Mouse (Mus musculus): ENCODE results near the gene Ube2cbp.

Ube2cbp gene

DNA sequence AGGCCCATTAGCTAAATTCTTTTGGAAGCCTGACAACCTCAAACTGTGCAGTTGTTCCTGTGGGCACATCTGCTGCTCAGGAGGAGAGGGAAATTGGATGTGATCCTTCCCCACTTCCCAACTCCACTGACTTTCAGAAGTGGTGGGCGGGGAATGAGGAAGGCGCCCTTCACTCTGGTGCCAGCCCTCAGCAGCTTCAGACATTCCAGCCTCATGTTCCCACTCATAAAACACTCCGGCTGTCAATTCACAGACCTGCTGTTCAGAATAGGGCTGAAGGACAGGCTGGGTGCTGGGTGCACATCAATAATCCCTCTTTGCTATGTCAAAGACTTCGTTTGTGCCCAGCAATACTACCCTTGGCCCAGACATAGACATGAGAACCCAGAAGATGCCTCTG lies 136.5 kb downstream of the Ube2cbp start:
- DNase-seq (ENCODE audit: extremely low read depth, insufficient read length, low spot score) = no peak

DNA sequence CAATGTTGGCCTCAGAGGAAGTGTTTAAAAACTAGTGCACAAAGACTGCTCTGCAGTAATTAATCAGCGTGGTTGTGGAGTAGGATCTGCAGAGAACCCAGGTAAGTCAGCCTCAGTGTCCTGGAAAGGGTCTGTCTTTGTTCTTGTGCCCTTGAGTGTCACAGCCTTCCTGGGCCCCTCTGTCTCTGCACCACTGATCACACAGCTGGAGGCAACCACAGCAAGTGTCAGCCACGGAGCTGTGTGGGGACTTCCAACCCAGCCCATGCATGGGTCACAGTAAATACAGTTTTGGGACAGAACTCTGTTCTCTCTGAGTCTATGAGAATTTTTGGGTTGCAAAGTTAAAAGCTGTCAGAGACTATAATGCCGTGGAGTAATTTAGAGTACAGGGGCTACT lies 137.4 kb downstream of the Ube2cbp start:
- DNase-seq (ENCODE audit: extremely low read depth, insufficient read length, low spot score) = no peak

DNA sequence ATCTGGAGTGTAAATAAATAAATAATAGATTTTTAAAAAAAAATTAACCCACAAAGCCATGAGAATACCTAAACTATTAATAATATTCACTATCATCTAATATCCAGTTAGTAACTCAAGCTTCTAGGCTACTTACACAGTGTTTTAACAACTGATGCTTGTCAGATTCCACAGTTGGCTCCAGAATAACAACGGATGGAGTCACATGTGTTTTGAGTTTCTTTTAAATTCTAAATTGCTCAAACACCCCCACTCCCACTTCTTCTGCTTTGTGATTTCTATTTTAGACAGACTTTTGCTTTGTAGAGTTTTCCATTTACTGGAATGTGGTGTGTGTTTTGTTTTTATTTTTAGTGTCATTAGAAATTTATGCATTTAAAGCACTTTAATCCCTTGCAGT lies 140.0 kb downstream of the Ube2cbp start:
- DNase-seq (ENCODE audit: extremely low read depth, insufficient read length, low spot score) = no peak

DNA sequence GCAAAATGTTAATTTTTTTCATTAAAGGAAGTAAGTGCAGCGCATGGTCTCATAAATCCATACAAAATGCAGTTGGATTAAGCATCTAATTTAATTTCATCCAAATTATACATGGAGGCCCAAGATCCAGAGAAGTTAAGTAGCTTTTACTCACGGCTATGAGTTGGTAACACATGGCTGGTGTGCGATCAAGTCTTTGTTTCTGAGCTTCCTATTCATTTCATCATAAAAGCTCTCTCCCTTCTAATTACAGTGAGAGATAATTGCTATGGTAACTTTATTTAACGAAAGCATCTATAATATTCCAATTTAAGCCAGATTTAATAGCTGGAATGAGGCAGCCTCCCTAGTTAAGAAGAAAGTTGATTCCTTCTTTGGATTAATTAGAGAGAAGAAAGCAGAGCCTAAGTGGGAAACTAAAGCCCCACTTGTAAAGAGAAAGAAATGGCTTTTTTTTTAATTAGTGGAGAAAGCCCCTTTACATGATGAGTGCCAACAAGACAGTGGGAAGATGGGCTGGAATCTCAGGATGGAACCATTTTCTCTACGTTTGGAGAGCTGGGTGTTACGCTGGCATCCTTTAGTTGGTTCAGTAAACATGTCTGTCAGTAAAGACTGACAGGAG lies 145.1 kb downstream of the Ube2cbp start:
- no peak for DNase-seq (ENCODE audit: extremely low read depth, insufficient read length, low spot score)

DNA sequence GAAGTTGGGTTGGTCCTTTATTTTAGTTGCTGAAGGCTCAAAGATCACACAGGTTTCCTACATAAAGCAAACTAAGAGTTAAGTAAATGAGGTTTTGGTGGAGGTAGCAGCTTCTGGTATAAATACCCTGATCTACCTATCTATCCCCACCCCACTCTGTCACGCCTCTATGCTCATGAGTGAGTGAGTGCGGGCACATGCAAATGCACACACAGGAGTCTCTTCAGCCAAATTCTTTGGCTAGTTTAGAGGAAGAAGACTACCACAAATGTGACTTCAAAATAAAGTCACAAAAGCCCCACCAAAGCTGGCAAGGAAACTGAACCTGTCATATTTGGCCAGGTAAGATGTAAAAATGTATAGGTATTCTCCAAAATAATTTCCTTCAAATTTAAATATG lies 149.1 kb downstream of the Ube2cbp start:
- DNase-seq (ENCODE audit: extremely low read depth, insufficient read length, low spot score) = no peak

DNA sequence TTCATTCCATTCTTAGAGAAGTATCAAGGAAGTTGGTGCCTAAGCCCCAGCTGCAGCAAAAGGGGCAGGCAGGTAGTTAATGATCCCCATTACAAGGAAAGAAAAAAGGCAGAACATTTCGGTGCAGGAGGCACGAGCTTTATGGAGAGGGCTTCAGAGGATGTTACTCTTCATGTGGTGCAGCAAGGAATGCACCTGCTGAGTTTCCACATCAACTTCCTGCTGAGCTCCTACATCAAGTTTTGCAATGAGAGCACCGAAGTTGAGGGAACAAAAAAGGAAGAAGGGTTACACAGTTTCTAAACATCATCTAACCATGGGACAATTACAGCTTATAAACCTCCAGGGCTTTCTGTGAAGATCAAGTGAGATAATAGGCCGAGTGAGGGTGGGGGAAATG lies 156.1 kb downstream of the Ube2cbp start:
- DNase-seq (ENCODE audit: extremely low read depth, insufficient read length, low spot score) = no peak

DNA sequence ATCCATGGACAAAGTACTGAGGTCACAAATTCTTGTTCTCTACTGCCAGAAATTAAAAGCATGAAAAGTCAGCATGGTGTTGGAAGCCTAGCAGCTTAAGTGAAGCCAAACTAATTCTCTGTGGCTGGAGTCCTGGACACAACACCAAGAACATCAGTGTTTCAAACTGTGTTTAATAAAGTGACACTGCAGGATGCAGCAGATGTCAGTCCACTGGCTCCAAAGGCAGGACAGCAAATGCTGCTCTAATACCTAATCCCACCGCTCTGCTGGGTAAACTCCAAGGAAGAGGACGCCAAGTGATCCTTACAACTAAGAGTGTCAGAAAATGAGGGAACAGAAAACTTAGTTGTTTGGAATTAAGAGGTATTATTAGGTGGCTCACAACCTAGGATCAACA lies 158.2 kb downstream of the Ube2cbp start:
- no peak for DNase-seq (ENCODE audit: extremely low read depth, insufficient read length, low spot score)

DNA sequence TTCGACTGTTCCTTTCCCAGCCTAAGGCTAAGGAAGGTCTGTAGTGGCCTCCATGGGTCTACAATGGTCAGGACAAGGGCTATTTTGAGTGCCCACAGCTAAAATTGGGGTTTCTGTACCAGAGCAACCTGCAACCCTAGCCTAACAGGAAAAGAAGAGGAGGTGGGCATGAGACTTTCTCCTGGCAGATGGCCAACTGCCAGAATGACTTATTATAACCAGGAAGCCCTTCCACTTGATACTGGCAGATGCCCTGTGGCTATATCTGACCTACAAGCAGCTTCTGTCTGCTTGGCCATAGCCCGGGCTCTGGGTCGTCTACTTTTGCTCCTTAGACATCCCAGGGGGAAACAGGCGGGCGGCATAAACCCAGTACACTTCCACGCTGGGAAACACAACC lies 163.3 kb downstream of the Ube2cbp start:
- no peak for DNase-seq (ENCODE audit: extremely low read depth, insufficient read length, low spot score)

DNA sequence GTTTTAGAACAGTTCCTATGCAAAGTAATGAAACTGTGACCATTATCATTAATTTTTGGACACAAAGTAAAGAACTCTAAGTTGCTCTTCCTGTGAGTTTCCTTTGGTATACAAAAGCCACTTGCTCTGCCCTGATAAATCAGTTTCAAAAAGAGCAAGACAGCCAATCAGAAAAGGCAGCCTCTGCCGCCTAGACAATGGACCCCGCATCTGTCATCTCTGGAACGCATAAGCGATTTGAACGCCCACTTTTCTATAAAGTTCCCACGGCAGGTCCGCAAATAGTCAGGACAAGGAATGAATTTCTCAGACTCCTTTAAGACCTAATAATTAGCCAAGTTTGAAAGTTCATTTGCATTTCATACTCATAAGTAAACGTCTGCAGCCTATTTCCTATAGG lies 166.2 kb downstream of the Ube2cbp start:
- DNase-seq (ENCODE audit: extremely low read depth, insufficient read length, low spot score) = no peak

DNA sequence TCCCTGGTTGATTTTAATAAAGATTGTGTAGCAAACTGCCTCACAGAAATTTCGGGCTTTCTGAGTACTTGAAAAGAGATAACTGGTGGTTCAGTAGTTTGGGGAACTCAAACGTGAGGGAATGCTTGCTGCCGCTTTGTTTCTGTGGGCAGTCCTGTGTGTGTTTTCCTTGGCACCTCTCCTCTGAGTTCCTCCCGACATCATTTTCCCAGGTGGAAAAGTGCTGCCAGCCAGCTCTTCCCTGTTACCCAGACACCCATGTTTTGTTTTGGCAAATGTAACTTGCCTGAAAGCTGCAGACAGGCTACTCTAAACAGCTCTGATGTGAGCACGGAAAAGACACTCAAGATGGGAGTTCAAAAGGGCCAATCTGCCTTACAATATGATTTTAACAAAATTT lies 166.6 kb downstream of the Ube2cbp start:
- no peak for DNase-seq (ENCODE audit: extremely low read depth, insufficient read length, low spot score)

DNA sequence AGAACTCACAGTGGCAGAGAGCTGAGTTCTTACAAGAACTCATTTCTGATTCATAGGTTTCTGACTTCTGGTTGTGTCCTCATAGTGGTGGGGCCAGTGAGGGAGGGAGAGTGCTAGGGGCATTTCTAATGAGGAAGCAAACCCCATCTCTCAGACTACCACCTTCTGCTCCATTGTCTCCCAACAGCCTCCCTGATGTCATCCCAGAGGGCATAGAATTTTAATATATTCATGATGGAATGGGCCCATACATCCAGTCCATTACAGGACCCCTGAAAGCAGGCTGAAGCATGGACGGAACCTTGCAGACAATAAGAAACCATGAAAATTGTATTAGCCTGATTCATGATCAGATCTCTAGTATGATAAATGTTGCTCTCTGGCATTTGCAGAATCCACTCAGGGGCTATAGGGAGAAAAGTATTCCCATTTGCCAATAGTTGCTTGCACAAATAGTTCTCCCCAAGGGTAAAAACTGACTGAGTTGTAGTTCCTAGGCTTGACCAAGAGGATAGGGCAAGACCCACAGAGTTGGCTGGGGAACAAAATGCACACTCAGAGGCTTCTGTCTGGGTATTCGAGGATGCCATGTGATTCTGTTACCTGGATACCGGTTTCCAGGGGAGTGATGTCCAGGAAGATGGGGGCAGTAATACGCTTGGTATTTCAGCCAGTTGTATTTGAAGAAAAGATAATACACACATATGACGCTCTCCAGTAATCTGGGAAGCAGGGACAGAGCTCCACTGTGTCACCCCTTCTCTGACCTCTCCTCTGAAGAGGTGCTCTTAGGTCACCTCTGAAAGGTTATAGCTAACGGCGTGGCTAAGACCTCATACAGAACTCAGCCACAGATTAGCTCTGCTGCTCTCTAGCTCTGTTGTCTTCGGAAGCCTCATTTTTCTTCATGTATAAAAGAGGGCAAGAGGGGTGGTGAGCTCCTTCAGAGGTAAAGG lies 167.8 kb downstream of the Ube2cbp start:
- DNase-seq (ENCODE audit: extremely low read depth, insufficient read length, low spot score) = no peak

DNA sequence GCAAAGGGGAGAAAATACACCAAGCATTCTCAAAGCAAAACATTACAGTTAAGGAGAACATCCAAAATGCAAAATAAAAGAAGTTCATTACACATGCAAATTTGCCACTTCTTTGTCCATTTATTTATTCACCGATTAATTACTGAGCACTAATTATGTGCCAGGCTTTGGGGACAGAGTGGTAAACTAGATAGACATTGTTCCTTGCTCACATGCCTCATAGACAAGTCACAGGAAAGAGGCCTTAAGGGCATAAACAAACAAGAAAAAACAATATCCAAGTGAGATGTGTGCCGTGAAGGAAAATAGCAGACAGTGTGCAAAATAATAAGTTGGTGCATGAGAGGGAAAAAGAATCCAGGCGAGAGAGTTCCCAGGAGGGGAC lies 177.2 kb downstream of the Ube2cbp start:
- no peak for DNase-seq (ENCODE audit: extremely low read depth, insufficient read length, low spot score)

DNA sequence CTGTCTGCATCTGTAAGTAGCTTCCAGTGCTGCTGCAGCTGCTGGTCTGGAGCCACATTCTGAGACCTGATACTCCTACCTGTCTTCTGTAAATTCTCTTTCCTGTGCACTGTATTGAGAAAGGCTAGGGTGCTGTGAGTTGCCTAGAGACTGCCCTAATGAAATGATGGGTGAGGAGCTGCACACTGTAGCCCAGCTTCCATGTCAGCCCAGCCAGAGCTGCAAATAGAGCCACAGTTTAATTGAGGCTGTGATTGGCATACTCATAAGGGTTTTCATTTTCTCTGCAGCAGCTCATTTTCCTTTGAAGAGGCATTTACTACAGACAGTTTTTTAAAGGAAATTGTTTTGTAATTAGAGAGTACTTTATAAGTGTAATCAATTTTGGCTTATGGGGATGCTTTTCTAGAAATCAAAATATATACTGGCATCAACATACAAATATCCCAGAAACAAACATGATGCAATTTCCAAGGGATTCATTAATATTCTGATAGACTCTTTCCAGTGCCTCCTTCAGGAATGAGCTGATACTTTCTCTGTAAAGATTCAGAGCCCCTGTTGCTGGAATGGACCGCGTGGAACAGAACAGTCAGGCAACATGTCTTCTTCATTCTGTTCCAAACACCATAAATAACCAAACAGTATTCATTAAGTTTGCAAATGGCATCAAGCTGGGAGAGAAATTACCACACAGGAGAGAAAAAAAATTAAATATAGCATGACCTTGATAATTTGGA lies 177.8 kb downstream of the Ube2cbp start:
- DNase-seq (ENCODE audit: extremely low read depth, insufficient read length, low spot score) = no peak

DNA sequence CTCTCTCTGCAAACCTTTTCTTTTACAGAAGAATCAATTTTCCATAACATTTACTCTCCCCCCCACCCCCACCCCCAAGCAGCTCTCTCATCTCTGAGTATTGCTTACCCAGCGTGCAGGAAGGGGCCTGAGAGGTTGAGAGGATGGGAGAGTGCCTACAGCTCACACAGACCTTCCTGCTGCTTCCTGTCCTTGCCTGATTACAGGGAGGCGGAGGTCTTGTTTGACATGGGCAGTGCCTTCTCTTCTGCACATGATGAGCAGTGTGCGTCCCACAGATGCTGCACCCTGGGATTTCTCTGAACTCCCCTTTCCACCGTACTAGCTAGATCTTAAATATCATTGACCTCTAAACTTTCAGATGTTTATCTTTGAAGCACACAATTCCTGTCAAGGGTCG lies 182.2 kb downstream of the Ube2cbp start:
- no peak for DNase-seq (ENCODE audit: extremely low read depth, insufficient read length, low spot score)

DNA sequence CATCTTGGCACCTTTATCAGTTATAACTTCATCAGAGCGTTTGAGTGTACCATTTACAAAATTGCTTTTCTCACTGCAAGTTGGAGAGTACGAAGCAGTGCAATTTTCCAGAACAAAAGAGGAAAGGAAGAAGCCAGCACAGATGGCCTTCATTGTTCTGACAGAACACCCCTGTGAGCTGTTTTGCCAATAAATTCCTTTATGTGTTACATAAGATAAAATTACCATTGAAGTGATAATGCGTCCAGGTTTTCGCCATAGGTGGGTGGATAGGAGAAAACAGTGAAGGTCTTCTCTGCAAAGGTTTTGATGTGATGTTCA lies 183.6 kb downstream of the Ube2cbp start:
- no peak for DNase-seq (ENCODE audit: extremely low read depth, insufficient read length, low spot score)

DNA sequence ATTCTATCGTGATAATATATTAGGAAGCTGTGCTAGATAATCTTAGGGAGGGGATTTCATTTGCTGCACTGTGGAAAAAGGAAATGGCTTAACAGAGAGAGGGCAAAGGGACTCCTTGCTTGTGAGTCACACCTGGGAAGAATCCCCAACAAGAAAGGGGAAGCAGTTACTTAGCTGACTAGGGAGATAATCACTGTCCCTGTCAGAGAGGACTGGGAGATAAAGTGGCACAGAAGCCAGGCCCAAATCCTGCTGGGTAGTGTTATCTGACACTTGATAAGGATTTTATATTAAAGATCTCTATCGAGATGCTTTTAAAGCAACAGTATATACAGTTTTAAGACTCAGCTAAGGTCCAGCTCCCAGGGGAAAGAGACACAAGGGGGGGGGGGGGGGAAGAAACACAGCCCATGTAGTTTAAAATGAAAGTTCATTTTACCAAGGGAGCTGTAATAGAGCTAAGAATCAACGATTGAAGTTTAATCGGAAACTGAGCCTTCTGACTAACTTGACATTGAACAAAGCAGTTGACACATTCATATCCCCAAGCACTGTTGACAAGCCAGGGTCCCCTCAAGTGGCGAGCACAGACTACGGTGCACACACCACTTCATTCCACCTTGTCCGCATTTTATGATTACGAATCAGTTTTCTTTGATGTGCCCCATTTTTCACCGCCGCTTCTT lies 184.1 kb downstream of the Ube2cbp start:
- DNase-seq (ENCODE audit: extremely low read depth, insufficient read length, low spot score) = no peak

DNA sequence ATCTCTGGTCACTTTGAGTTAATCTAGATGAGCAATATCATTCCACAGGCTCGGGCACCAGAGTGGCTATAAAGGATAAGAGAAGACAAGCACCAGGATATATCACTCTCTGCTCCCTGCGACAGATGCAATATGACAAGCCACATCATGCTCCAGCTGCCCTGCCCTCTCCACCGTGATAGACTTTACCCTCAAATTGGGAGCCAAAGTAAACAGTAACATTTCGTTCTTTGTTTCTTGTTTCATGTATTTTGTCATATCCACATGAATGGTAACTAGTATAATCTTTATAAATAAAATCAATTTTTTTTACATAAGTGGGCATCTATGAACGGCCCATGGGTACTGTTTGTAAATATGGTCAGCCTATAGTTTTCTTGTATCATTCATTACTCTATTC lies 195.2 kb downstream of the Ube2cbp start:
- DNase-seq (ENCODE audit: extremely low read depth, insufficient read length, low spot score) = no peak

DNA sequence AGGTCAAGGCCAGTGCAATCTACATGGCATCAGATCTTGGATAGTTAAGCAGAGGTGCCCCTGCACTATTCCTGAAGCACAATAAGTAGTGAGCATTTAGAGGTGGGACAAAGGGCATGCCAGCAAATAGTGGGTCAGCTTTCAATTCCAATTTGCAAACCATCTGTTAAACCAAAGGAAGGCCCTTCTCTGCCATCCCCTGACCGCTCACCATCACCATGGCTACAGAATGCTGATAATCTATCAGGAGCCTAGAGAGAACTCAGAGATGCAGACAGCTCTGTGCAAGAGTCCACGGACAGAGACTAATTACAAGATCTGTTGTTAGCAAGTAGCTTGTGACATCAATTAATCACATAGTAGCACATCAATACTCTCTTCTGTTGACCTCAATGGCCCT lies 198.1 kb downstream of the Ube2cbp start:
- DNase-seq (ENCODE audit: extremely low read depth, insufficient read length, low spot score) = no peak

All from 3134 (cell line).